Mouse (Mus musculus) CH12.LX (cell line): ENCODE measurements around the gene 5330417C22Rik. TPM values are rescaled to one million over a fixed set of nuclear protein-coding genes. Genes with fewer than 3 reads are reported as not detected.

ENCODE experiments used
- DNase-seq: peaks from one replicate; pipeline ENCODE4 v3.0.0-alpha.2; 2013; ENCODE audit errors: extremely low read depth
- H3K27ac ChIP-seq: 2 replicates; pipeline ENCODE4 v1.5.1; 2012; ENCODE audit warnings: low read depth, mild to moderate bottlenecking, control low read depth, moderate library complexity; ENCODE audit not compliant: insufficient read depth
- H3K27me3 ChIP-seq: replicated peaks from 2 replicates; pipeline ENCODE3; 2012; ENCODE audit warnings: inconsistent platforms
- H3K36me3 ChIP-seq, 2 experiments: replicated peaks in 1 of 2; 2 replicates each; pipeline versions ENCODE3 to v1.6.1; 2012; ENCODE audit warnings: inconsistent platforms in 1 of 2, low read length in 1 of 2, mild to moderate bottlenecking in 1 of 2, mixed read lengths in 1 of 2, moderate library complexity in 1 of 2; ENCODE audit not compliant: control insufficient read depth in 1 of 2, insufficient read depth in 1 of 2
- H3K4me1 ChIP-seq, 2 experiments: 2 replicates each; pipeline ENCODE4 v1.6.1; 2012; ENCODE audit warnings: inconsistent platforms in 1 of 2, moderate library complexity in 1 of 2; ENCODE audit not compliant: insufficient read depth in 2 of 2, control insufficient read depth in 1 of 2
- H3K4me2 ChIP-seq: 2 replicates; pipeline ENCODE4 v1.6.1; 2012; ENCODE audit warnings: low read depth, mild to moderate bottlenecking, control low read depth; ENCODE audit not compliant: poor library complexity, insufficient read depth, severe bottlenecking
- H3K4me3 ChIP-seq, 3 experiments: fragments of 150-350 bp in 1 of 3; sonication (generic) in 1 of 3; replicated peaks in 1 of 3; 2 replicates each; pipeline versions ENCODE3 to v1.5.1; 2011 to 2012; ENCODE audit warnings: low read depth in 2 of 3, low read length in 2 of 3, mild to moderate bottlenecking in 2 of 3, moderate library complexity in 2 of 3, control low read depth in 1 of 3, improper control_type of control experiment in 1 of 3, inconsistent platforms in 1 of 3, mixed read lengths in 1 of 3; ENCODE audit not compliant: poor library complexity in 1 of 3
- H3K79me2 ChIP-seq: replicated peaks from 2 replicates; pipeline ENCODE4 v1.6.1; 2012; ENCODE audit warnings: mild to moderate bottlenecking, moderate library complexity; ENCODE audit not compliant: control insufficient read depth, poor library complexity, insufficient read depth, severe bottlenecking; ENCODE audit errors: extremely low read depth
- H3K9ac ChIP-seq: 2 replicates; pipeline ENCODE4 v1.6.1; 2012; ENCODE audit warnings: low read depth, mild to moderate bottlenecking, control low read depth, moderate library complexity; ENCODE audit not compliant: insufficient read depth
- H3K9me3 ChIP-seq: replicated peaks from 2 replicates; pipeline ENCODE3; 2012; ENCODE audit warnings: low read length, inconsistent platforms, mixed read lengths
- BHLHE40 ChIP-seq: IDR thresholded peaks from 2 replicates; pipeline ENCODE4 v1.6.1; 2011; ENCODE audit warnings: mild to moderate bottlenecking, low read depth, low read length, improper control_type of control experiment
- CHD1 ChIP-seq: IDR thresholded peaks from 2 replicates; pipeline ENCODE4 v1.6.1; 2012; ENCODE audit warnings: low read depth, low read length, improper control_type of control experiment, inconsistent platforms
- CTCF ChIP-seq, 2 experiments: IDR thresholded peaks in 1 of 2; conservative IDR thresholded peaks in 1 of 2; 2 replicates each; pipeline ENCODE4 v1.5.1; 2011 to 2012; ENCODE audit warnings: low read depth in 2 of 2, low read length in 2 of 2, improper control_type of control experiment in 1 of 2, inconsistent platforms in 1 of 2, mild to moderate bottlenecking in 1 of 2, moderate library complexity in 1 of 2
- E2F4 ChIP-seq: IDR thresholded peaks from 2 replicates; pipeline ENCODE4 v1.6.1; 2011; ENCODE audit warnings: low read depth, low read length, improper control_type of control experiment; ENCODE audit not compliant: insufficient replicate concordance
- ELF1 ChIP-seq: IDR thresholded peaks from 2 replicates; pipeline ENCODE4 v1.6.1; 2014; ENCODE audit warnings: low read depth, mild to moderate bottlenecking, inconsistent platforms, low read length, improper control_type of control experiment
- EP300 ChIP-seq: IDR thresholded peaks from 2 replicates; pipeline ENCODE4 v1.6.1; 2011; ENCODE audit warnings: low read length, improper control_type of control experiment
- ETS1 ChIP-seq: conservative IDR thresholded peaks from 2 replicates; pipeline ENCODE4 v1.6.1; 2012; ENCODE audit warnings: low read depth, mild to moderate bottlenecking, inconsistent platforms, low read length, improper control_type of control experiment, moderate library complexity
- GABPA ChIP-seq: IDR thresholded peaks from 2 replicates; pipeline ENCODE4 v1.6.1; 2012; ENCODE audit warnings: low read depth, low read length, improper control_type of control experiment, inconsistent platforms; ENCODE audit not compliant: insufficient replicate concordance
- HCFC1 ChIP-seq: IDR thresholded peaks from 2 replicates; pipeline ENCODE4 v1.6.1; 2012; ENCODE audit warnings: low read depth, mild to moderate bottlenecking, inconsistent platforms, low read length, improper control_type of control experiment
- IRF4 ChIP-seq: IDR thresholded peaks from 2 replicates; pipeline ENCODE4 v1.6.1; 2014; ENCODE audit warnings: low read depth, mild to moderate bottlenecking, inconsistent platforms, low read length, improper control_type of control experiment
- JUND ChIP-seq: conservative IDR thresholded peaks from 2 replicates; pipeline ENCODE4 v1.6.1; 2011; ENCODE audit warnings: low read depth, low read length, improper control_type of control experiment
- KAT2A ChIP-seq: IDR thresholded peaks from 2 replicates; pipeline ENCODE4 v1.6.1; 2012; ENCODE audit warnings: low read length, improper control_type of control experiment, inconsistent platforms; ENCODE audit not compliant: insufficient replicate concordance
- MAFK ChIP-seq: IDR thresholded peaks from 2 replicates; pipeline ENCODE4 v1.6.1; 2011; ENCODE audit warnings: low read length, improper control_type of control experiment; ENCODE audit not compliant: insufficient replicate concordance
- MAZ ChIP-seq: IDR thresholded peaks from 2 replicates; pipeline ENCODE4 v1.6.1; 2012; ENCODE audit warnings: low read depth, mild to moderate bottlenecking, inconsistent platforms, low read length, improper control_type of control experiment, moderate library complexity
- MEF2A ChIP-seq: IDR thresholded peaks from 2 replicates; pipeline ENCODE4 v1.6.1; 2014; ENCODE audit warnings: low read depth, mild to moderate bottlenecking, inconsistent platforms, low read length, improper control_type of control experiment, borderline replicate concordance
- MXI1 ChIP-seq: IDR thresholded peaks from 2 replicates; pipeline ENCODE4 v1.6.1; 2011; ENCODE audit warnings: mild to moderate bottlenecking, low read depth, low read length, improper control_type of control experiment
- MYC ChIP-seq: IDR thresholded peaks from 2 replicates; pipeline ENCODE4 v1.6.1; 2011; ENCODE audit warnings: low read depth, mild to moderate bottlenecking, improper control_type of control experiment, low read length
- NELFE ChIP-seq: IDR thresholded peaks from 2 replicates; pipeline ENCODE4 v1.6.1; 2011; ENCODE audit warnings: low read depth, low read length, improper control_type of control experiment
- NRF1 ChIP-seq: IDR thresholded peaks from 2 replicates; pipeline ENCODE4 v1.6.1; 2014; ENCODE audit warnings: low read depth, mild to moderate bottlenecking, inconsistent platforms, low read length, improper control_type of control experiment, moderate library complexity
- POLR2A ChIP-seq: IDR thresholded peaks from 2 replicates; pipeline ENCODE4 v1.6.1; 2011; ENCODE audit warnings: low read depth, mild to moderate bottlenecking, improper control_type of control experiment, low read length
- POLR2AphosphoS2 ChIP-seq: IDR thresholded peaks from 2 replicates; pipeline ENCODE4 v1.6.1; 2011; ENCODE audit warnings: low read depth, low read length, improper control_type of control experiment
- RCOR1 ChIP-seq: conservative IDR thresholded peaks from 2 replicates; pipeline ENCODE4 v1.6.1; 2012; ENCODE audit warnings: low read depth, mild to moderate bottlenecking, inconsistent platforms, low read length, improper control_type of control experiment
- SMC3 ChIP-seq: IDR thresholded peaks from 2 replicates; pipeline ENCODE4 v1.6.1; 2011; ENCODE audit warnings: low read depth, low read length, improper control_type of control experiment
- TBP ChIP-seq: conservative IDR thresholded peaks from 2 replicates; pipeline ENCODE4 v1.6.1; 2011; ENCODE audit warnings: low read depth, low read length, improper control_type of control experiment
- UBTF ChIP-seq: IDR thresholded peaks from 2 replicates; pipeline ENCODE4 v1.6.1; 2012; ENCODE audit warnings: low read depth, mild to moderate bottlenecking, inconsistent platforms, low read length, improper control_type of control experiment, moderate library complexity
- ZC3H11A ChIP-seq: IDR thresholded peaks from 2 replicates; pipeline ENCODE4 v1.6.1; 2012; ENCODE audit warnings: low read depth, mild to moderate bottlenecking, inconsistent platforms, low read length, improper control_type of control experiment
- ZKSCAN1 ChIP-seq: IDR thresholded peaks from 2 replicates; pipeline ENCODE4 v1.6.1; 2012; ENCODE audit warnings: low read depth, inconsistent platforms, low read length, improper control_type of control experiment, borderline replicate concordance
- ZMIZ1 ChIP-seq: IDR thresholded peaks from 2 replicates; pipeline ENCODE4 v1.6.1; 2012; ENCODE audit warnings: low read depth, mild to moderate bottlenecking, inconsistent platforms, low read length, improper control_type of control experiment
- ZNF384 ChIP-seq: IDR thresholded peaks from 2 replicates; pipeline ENCODE4 v1.6.1; 2012; ENCODE audit warnings: low read depth, low read length, improper control_type of control experiment, inconsistent platforms
- dilution Hi-C: fragments of 300-500 bp; cut with MboI; formaldehyde crosslinking; loops from 2 replicates; pipeline ENCODE4 v1.14.3; 2020; ENCODE audit warnings: low sequenced_read_pairs; ENCODE audit not compliant: extremely low pct_unique_long_range_greater_than_20kb, extremely low pct_ligation_motif_present
- in situ Hi-C: fragments of 300-500 bp; cut with MboI; formaldehyde crosslinking; loops from 3 replicates; pipeline ENCODE4 v1.14.3; 2019; ENCODE audit warnings: low sequenced_read_pairs, low pct_ligation_motif_present, low pct_unique_long_range_greater_than_20kb, mixed read lengths
- polyA plus RNA-seq: library from polyadenylated mRNA; unstranded; fragments of >175 nt; gene quantifications from 2 replicates; pipeline ENCODE4 v1.2.1, GENCODE M21; 2012; ENCODE audit warnings: low read depth; ENCODE audit not compliant: insufficient read length
- total RNA-seq, 2 experiments: library from RNA; depleted of rRNA; stranded (reverse); fragments of 300-350 nt in 1 of 2; fragments of >200 nt in 1 of 2; gene quantifications; 2 replicates each; pipeline ENCODE4 v1.2.3; 2012 to 2014

5330417C22Rik gene
- total and polyA plus RNA-seq, 3 experiments = 0.05 to 0.27 (median 0.17) TPM

DNA sequence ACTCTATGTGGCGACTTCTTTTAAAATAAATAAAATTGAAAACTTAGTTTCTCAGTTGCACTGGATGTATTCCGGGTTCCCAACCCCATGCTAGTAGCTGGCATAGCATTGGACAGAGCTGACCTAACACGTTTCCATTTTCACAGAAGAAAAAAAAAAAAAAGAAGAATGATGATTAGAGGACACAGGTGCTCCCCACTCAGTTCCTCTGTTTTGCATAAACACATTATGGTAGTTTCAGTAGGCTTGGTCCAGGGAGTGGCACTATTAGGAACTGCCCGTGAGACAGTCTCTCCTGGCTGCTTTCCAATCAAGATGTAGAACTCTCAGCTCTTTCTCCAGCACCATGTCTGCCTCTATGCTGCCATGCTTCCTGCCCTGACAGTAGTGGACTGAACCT is 48.2 kb upstream of the 5330417C22Rik start (continued):
- TF ChIP-seq POLR2AphosphoS2 = no peak
- no peak for TF ChIP-seq SMC3
- peak; percentile 97 for TF ChIP-seq ZNF384
- no peak for TF ChIP-seq MXI1
- TF ChIP-seq CHD1 = no peak
- TF ChIP-seq HCFC1 = no peak; the same call in 1 of the 2 replicates
- TF ChIP-seq MAZ = no peak
- TF ChIP-seq E2F4 = no peak
- TF ChIP-seq IRF4 = peak; percentile 83
- no peak for TF ChIP-seq MAFK
- TF ChIP-seq CTCF (conservative IDR thresholded peaks at IDR 0.05 in 1 of 2, IDR thresholded peaks at IDR 0.05 in 1 of 2; ENCODE audit: low read depth in 2 of 2, low read length in 2 of 2) = no peak
- no peak for TF ChIP-seq ZKSCAN1
- TF ChIP-seq ETS1 = no peak; the same call in 1 of the 2 replicates
- peak; percentile 78 for TF ChIP-seq MYC

DNA sequence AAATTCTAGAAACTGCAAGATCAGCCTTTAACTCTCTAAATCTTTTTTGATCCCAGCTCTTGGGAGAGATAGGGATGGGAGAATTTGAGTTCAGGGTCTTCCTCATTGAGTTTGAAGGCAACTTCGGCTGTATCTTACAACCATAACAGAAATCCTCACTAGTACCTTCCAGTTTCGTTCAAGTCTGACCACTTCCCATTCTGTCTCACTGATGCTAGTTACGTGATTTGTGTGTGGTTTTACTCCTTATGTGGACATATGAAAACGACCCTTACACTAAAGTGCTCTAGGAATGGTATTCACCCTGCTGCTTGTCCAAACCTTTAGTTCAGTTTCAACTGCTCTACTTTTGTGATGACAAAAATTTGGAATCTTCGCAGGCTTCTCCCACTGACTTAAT is 37.7 kb upstream of the 5330417C22Rik start:
- H3K4me2 ChIP-seq = peak overlapping the region; percentile 98
- H3K9me3 ChIP-seq = no peaks in the 10 kb centered on the region
- in situ Hi-C loops (no loop called here), dilution Hi-C loops (no loop called here)
- H3K27ac ChIP-seq = no peak overlapping the region
- no peak overlapping the region for H3K9ac ChIP-seq
- 0 out of 2 replicates have a peak, but pooled peaks cover 2% of the 10 kb centered on the region for H3K79me2 ChIP-seq
- no peaks in the 10 kb centered on the region for H3K27me3 ChIP-seq
- peaks cover 6 to 31% of the 10 kb centered on the region in 2 experiments for H3K4me1 ChIP-seq
- no peak overlapping the region for H3K4me3 ChIP-seq
- TF ChIP-seq NRF1 = no peak
- peaks cover 2 to 11% of the 10 kb centered on the region in 2 experiments for H3K36me3 ChIP-seq
- DNase-seq = no peak

- no peak for DNase-seq
- no peaks in the 10 kb centered on the region for H3K9me3 ChIP-seq
- H3K4me2 ChIP-seq = peak overlapping the region; percentile 98
- no peaks in the 10 kb centered on the region for H3K36me3 ChIP-seq
- dilution Hi-C loops = no loop called here
- peak overlapping the region; percentile 68 to 86 (median 84) for H3K4me3 ChIP-seq
- in situ Hi-C loops = no loop called here
- H3K27ac ChIP-seq = no peak overlapping the region
- H3K9ac ChIP-seq = peak overlapping the region; percentile 90
- peaks cover 6 to 31% of the 10 kb centered on the region in 2 experiments for H3K4me1 ChIP-seq
- H3K27me3 ChIP-seq = peaks cover 3% of the 10 kb centered on the region
- 0 out of 2 replicates have a peak, but pooled peaks cover 2% of the 10 kb centered on the region for H3K79me2 ChIP-seq
- TF ChIP-seq HCFC1 = no peak
- TF ChIP-seq ELF1 = no peak
- TF ChIP-seq JUND = no peak
- TF ChIP-seq KAT2A = no peak
- no peak for TF ChIP-seq ETS1
- no peak for TF ChIP-seq MYC
- TF ChIP-seq POLR2A = no peak
- TF ChIP-seq ZMIZ1 = no peak
- TF ChIP-seq BHLHE40 = peak; percentile 58
- no peak for TF ChIP-seq E2F4
- no peak for TF ChIP-seq ZC3H11A
- TF ChIP-seq ZNF384 = peak; percentile 32
- no peak for TF ChIP-seq UBTF
- no peak for TF ChIP-seq NRF1
- TF ChIP-seq EP300 = no peak
- no peak for TF ChIP-seq TBP
- no peak for TF ChIP-seq MEF2A
- no peak for TF ChIP-seq RCOR1
- no peak for TF ChIP-seq GABPA
- TF ChIP-seq NELFE = no peak
- no peak for TF ChIP-seq SMC3
- TF ChIP-seq CHD1 = peak; percentile 81; the same call in 1 of the 2 replicates
Observed at GRCm38 (mm10) chr3:108572309-108573010, 36.1 kb upstream of the 5330417C22Rik start.
